Mouse (Mus musculus): ENCODE measurements around the gene Fam117a. TPM values are rescaled to one million over a fixed set of nuclear protein-coding genes. Genes with fewer than 3 reads are reported as not detected.

The Fam117a gene
- polyA plus RNA-seq, 2 experiments = 71.6 to 103 TPM

- no peak for TF ChIP-seq CTCF (IDR thresholded peaks at IDR 0.05; ENCODE audit: low read depth)
- TF ChIP-seq EP300 (IDR thresholded peaks at IDR 0.05; ENCODE audit: low read depth) = no peak
- peaks cover 4% of the 10 kb centered on the region; the same call in 1 of the 2 replicates for H3K36me3 ChIP-seq (replicated peaks; ENCODE audit: control insufficient read depth, insufficient read depth, low read depth)
- no peak for ATAC-seq (ENCODE audit: insufficient read depth)
- H3K9me3 ChIP-seq (ENCODE audit: control insufficient read depth, low read length) = no peaks in the 10 kb centered on the region
- no peak for DNase-seq (ENCODE audit: low read depth in 3 of 3, low spot score in 3 of 3)
- H3K9ac ChIP-seq (replicated peaks) = no peak overlapping the region
- no peak overlapping the region for H3K4me3 ChIP-seq (ENCODE audit: insufficient read depth in 1 of 2, low read depth in 2 of 2, low read length in 2 of 2)
- no peak overlapping the region for H3K27ac ChIP-seq
- no peak overlapping the region for H3K4me2 ChIP-seq (ENCODE audit: low read depth)
- no peaks in the 10 kb centered on the region; the same call in 1 of the 2 replicates for H3K27me3 ChIP-seq (ENCODE audit: control insufficient read depth, insufficient read depth, low read length)
- peaks cover 11 to 18% of the 10 kb centered on the region in 2 experiments for H3K4me1 ChIP-seq (replicated peaks; ENCODE audit: control insufficient read depth in 2 of 2, insufficient read depth in 2 of 2, low read length in 1 of 2)
- 83% methylated on average over 5 of the region's 5 CpGs for WGBS (ENCODE audit: insufficient replicate concordance)
Measured at GRCm38 (mm10) chr11:95417341-95417740, 80.5 kb downstream of the Fam117a start.

GRCm38 (mm10) chr11:95420880-95421435, 84.1 kb downstream of the Fam117a start:
- H3K27ac ChIP-seq = no peak overlapping the region
- no peak for ATAC-seq (ENCODE audit: insufficient read depth)

GRCm38 (mm10) chr11:95423505-95423904, 86.7 kb downstream of the Fam117a start:
- no peaks in the 10 kb centered on the region for H3K4me1 ChIP-seq (replicated peaks; ENCODE audit: control insufficient read depth in 2 of 2, insufficient read depth in 2 of 2, low read length in 1 of 2)
- no peaks in the 10 kb centered on the region for H3K27me3 ChIP-seq (ENCODE audit: control insufficient read depth, insufficient read depth, low read length)
- ATAC-seq (ENCODE audit: insufficient read depth) (no peak), DNase-seq (ENCODE audit: low read depth in 3 of 3, low spot score in 3 of 3) (no peak)
- WGBS (ENCODE audit: insufficient replicate concordance) = 81% methylated on average over 3 of the region's 3 CpGs
- 0 out of 2 replicates have a peak, but pooled peaks cover 2% of the 10 kb centered on the region for H3K36me3 ChIP-seq (replicated peaks; ENCODE audit: control insufficient read depth, insufficient read depth, low read depth)
- TF ChIP-seq EP300 (IDR thresholded peaks at IDR 0.05; ENCODE audit: low read depth) (no peak), CTCF (IDR thresholded peaks at IDR 0.05; ENCODE audit: low read depth) (peak; percentile 57)
- H3K9ac ChIP-seq (replicated peaks) = no peak overlapping the region
- no peaks in the 10 kb centered on the region for H3K9me3 ChIP-seq (ENCODE audit: control insufficient read depth, low read length)
- no peak overlapping the region for H3K4me2 ChIP-seq (ENCODE audit: low read depth)
- H3K27ac ChIP-seq = no peak overlapping the region
- H3K4me3 ChIP-seq (ENCODE audit: insufficient read depth in 1 of 2, low read depth in 2 of 2, low read length in 2 of 2) = no peak overlapping the region

More at GRCm38 (mm10) chr11:95420880-95421435, 84.1 kb downstream of the Fam117a start:
- Histone ChIP-seq H3K9ac (replicated peaks) (no peak overlapping the region), H3K4me3 (ENCODE audit: insufficient read depth in 1 of 2, low read depth in 2 of 2, low read length in 2 of 2) (no peak overlapping the region), H3K4me1 (replicated peaks; ENCODE audit: control insufficient read depth in 2 of 2, insufficient read depth in 2 of 2, low read length in 1 of 2) (peaks cover 5 to 8% of the 10 kb centered on the region in 2 experiments), H3K9me3 (ENCODE audit: control insufficient read depth, low read length) (no peaks in the 10 kb centered on the region), H3K27me3 (ENCODE audit: control insufficient read depth, insufficient read depth, low read length) (no peaks in the 10 kb centered on the region), H3K36me3 (replicated peaks; ENCODE audit: control insufficient read depth, insufficient read depth, low read depth) (peaks cover 4% of the 10 kb centered on the region; the same call in 1 of the 2 replicates), H3K4me2 (ENCODE audit: low read depth) (no peak overlapping the region)
- TF ChIP-seq CTCF (IDR thresholded peaks at IDR 0.05; ENCODE audit: low read depth) (no peak), EP300 (IDR thresholded peaks at IDR 0.05; ENCODE audit: low read depth) (no peak)
- DNase-seq (ENCODE audit: low read depth in 3 of 3, low spot score in 3 of 3) = no peak
- WGBS (ENCODE audit: insufficient replicate concordance) = 71% methylated on average over 2 of the region's 2 CpGs

DNA sequence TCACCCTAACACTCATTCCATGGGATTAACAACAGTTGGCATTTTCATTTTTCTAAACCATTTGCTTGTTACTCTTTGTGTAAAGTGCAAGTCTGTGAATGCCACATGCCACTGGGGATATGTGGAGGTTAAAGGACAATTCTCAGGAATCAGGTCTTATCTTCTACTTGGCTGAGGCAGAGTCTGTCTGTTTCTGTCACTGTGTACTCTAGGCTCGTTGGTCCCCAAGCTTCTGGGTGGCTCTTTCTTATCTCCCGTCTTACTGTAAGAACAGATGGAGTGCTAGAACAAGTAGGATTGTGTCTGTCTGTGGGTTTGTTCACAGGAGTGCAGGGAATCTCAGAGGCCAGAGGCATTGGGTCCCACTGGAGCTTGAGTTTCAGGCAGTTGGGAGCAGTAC, 94.5 kb downstream of the Fam117a start:
- peak; percentile 56; the same call in 1 of the 2 replicates for ATAC-seq (ENCODE audit: insufficient read depth)
- DNase-seq (ENCODE audit: low read depth in 3 of 3, low spot score in 3 of 3) = peak; percentile 24 to 37 (median 30)
- H3K4me3 ChIP-seq (ENCODE audit: insufficient read depth in 1 of 2, low read depth in 2 of 2, low read length in 2 of 2) = no peak overlapping the region
- H3K27me3 ChIP-seq (ENCODE audit: control insufficient read depth, insufficient read depth, low read length) = no peaks in the 10 kb centered on the region
- no peak overlapping the region for H3K4me2 ChIP-seq (ENCODE audit: low read depth)
- H3K9me3 ChIP-seq (ENCODE audit: control insufficient read depth, low read length) = no peaks in the 10 kb centered on the region
- H3K4me1 ChIP-seq (replicated peaks; ENCODE audit: control insufficient read depth in 2 of 2, insufficient read depth in 2 of 2, low read length in 1 of 2) = peaks cover 7 to 12% of the 10 kb centered on the region in 2 experiments; a peak in 3 of 4 replicates
- TF ChIP-seq CTCF (IDR thresholded peaks at IDR 0.05; ENCODE audit: low read depth) = no peak
- TF ChIP-seq EP300 (IDR thresholded peaks at IDR 0.05; ENCODE audit: low read depth) = no peak
- 12% methylated on average over 2 of the region's 2 CpGs for WGBS (ENCODE audit: insufficient replicate concordance)
- H3K27ac ChIP-seq = no peak overlapping the region
- H3K36me3 ChIP-seq (replicated peaks; ENCODE audit: control insufficient read depth, insufficient read depth, low read depth) = no peaks in the 10 kb centered on the region
- no peak overlapping the region for H3K9ac ChIP-seq (replicated peaks)

Other genes with a start within 250 kb of the Fam117a start
- gene Dlx3, start 216.9 kb upstream of the Fam117a start, polyA plus RNA-seq (2012; rRNA removed) = 0.01 TPM in 1 of 2 replicates, not detected in the other
- gene Dlx3, start 216.9 kb upstream of the Fam117a start, polyA plus RNA-seq (2014; fragmentation: Nextera tagmentation; extraction: Ambion mirVana) = not detected in 2 replicates
- gene Dlx4, start 190.8 kb upstream of the Fam117a start, polyA plus RNA-seq (2012; rRNA removed) = 0.06 and 0.09 TPM in 2 replicates
- gene Dlx4, start 190.8 kb upstream of the Fam117a start, polyA plus RNA-seq (2014; fragmentation: Nextera tagmentation; extraction: Ambion mirVana) = not detected in 2 replicates
- gene Tac4, start 75.5 kb upstream of the Fam117a start, polyA plus RNA-seq (2012; rRNA removed) = 0.03 and 0.04 TPM in 2 replicates
- gene Tac4, start 75.5 kb upstream of the Fam117a start, polyA plus RNA-seq (2014; fragmentation: Nextera tagmentation; extraction: Ambion mirVana) = 0.21 TPM in 1 of 2 replicates, not detected in the other
- 16.3 and 19.4 TPM in 2 replicates for gene Kat7, start 26.8 kb upstream of the Fam117a start, polyA plus RNA-seq (2012; rRNA removed)
- gene Kat7, start 26.8 kb upstream of the Fam117a start, polyA plus RNA-seq (2014; fragmentation: Nextera tagmentation; extraction: Ambion mirVana) = 23.6 and 26.7 TPM in 2 replicates
- gene Slc35b1, start 47.7 kb downstream of the Fam117a start, polyA plus RNA-seq (2012; rRNA removed) = 24.1 and 24.6 TPM in 2 replicates
- gene Slc35b1, start 47.7 kb downstream of the Fam117a start, polyA plus RNA-seq (2014; fragmentation: Nextera tagmentation; extraction: Ambion mirVana) = 37.4 and 44.9 TPM in 2 replicates
- gene Spop, start 77.1 kb downstream of the Fam117a start, polyA plus RNA-seq (2012; rRNA removed) = 18.8 and 22.0 TPM in 2 replicates
- gene Spop, start 77.1 kb downstream of the Fam117a start, polyA plus RNA-seq (2014; fragmentation: Nextera tagmentation; extraction: Ambion mirVana) = 31.8 and 36.2 TPM in 2 replicates
- gene Nxph3, start 177.6 kb downstream of the Fam117a start, polyA plus RNA-seq (2012; rRNA removed) = 0.03 and 0.08 TPM in 2 replicates
- not detected in 2 replicates for gene Nxph3, start 177.6 kb downstream of the Fam117a start, polyA plus RNA-seq (2014; fragmentation: Nextera tagmentation; extraction: Ambion mirVana)